Mouse (Mus musculus): ENCODE measurements around the gene Hist1h2ba. TPM values are rescaled to one million over a fixed set of nuclear protein-coding genes. Genes with fewer than 3 reads are reported as not detected.

The Hist1h2ba gene
- not detected for total RNA-seq (2021)
- long read RNA-seq, experiment 1, result 0 reads
- long read RNA-seq, experiment 2, result 0 reads

DNA sequence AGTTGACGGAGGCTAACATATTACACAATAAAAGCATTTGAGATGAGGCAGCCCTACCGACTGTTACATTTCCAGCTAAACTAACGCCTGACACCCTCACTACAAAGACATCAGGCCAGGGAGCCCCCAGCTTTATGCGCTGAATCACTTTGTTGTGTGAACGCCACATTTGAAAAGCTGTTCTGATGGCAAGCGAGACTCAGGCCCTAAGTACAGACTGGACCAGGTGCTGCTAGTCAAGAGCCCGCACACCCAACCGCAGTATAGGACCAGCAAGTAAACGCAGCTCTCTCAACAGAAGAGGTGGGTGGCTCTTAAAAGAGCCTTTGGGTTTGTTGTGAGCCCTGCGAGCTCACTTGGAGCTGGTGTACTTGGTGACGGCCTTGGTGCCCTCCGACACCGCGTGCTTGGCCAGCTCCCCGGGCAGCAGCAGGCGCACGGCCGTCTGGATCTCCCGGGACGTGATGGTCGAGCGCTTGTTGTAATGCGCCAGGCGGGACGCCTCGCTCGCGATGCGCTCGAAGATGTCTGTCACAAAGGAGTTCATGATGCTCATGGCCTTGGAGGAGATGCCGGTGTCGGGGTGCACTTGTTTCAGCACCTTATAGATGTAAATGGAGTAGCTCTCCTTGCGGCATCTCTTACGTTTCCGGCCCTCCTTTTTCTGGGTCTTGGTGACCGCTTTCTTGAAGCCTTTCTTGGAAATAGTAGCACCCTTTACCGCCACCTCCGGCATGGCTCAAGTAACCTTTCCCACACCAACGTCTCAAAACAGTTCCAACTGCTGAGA is at the start of gene Hist1h2ba:
Hist1h2ba (minus strand) TSS at position 736 of the 790 bp plus-strand sequence.
- no peak for DNase-seq (ENCODE audit: low spot score in 2 of 2)

DNA sequence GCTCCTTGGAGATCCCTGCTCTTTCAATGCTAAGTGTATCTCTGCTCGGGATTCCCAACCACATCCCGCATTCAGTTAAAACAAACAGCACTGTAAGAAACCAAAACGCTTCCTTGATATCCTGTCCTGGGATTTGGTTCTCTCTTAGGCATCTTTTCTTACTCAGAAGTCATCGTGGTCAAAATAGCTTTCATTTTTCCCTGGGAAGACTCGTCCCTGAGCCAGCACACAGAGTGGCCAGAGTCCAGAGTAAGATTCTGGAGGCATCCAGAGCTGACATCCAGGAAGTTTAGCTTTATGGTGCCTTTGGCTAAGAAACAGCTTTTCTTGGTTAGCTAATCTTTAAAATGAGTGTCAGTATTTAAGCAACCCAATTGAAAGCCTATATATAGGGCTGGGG is 38.3 kb upstream of the Hist1h2ba start:
- no peak for DNase-seq (ENCODE audit: low spot score in 2 of 2)

DNA sequence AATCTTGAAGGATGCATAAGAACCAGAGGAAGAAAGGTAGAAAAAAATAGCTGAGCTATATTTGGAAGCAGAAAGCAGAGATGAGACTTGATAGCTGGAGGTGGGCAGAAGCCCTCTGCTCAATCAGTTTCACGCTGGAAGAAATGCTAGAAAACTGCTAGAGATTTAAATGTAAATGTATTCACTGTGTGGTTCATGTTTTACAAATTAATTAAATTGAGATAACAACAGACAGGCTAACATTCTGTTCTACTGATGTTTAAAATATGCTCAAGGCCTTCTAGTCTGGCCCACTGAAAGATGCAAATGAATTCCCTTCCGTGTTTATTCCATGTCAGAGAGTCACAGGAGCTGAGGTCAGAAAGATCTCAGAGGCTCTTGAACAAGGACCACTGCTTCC is 37.9 kb upstream of the Hist1h2ba start:
- DNase-seq (ENCODE audit: low spot score in 2 of 2), result no peak

DNA sequence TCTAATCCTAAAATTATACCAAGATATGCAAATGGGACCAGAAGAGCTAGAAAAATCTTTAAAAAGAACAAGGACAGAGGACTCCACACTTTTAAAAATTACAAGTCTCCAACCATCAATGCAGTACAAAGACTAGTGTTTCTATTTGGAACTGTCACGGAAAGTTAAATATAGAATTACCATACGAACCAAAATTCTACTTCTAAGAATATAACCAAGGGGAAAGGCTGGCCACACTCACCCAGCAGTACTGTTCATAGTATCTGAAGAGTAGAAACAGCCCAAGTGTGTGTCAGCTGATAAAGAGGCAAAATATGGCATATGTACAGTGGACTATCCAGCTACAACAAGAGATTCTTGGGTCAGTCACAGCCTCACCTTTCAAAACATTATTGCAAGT is 31.0 kb upstream of the Hist1h2ba start:
- DNase-seq (ENCODE audit: low spot score in 2 of 2), result no peak

DNA sequence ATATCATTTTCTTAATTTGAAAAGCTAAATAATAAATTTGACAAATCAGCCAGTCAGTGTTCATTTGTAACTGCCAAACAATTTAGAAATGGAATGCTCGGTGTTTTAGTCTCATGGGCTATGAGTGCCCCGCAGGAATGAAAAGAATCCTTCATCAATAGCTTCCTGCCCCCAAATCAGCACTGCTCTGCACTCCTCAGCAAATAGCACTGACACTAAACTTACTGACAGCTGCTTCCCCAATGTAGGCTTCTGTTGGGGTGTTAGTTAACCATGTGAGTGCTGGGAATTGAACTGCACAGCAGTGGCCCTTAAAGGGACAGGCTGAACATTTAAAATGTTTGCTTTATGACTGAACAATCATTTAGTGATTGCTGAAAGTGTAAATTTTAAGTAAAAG is 25.8 kb upstream of the Hist1h2ba start:
- DNase-seq (ENCODE audit: low spot score in 2 of 2), result no peak

DNA sequence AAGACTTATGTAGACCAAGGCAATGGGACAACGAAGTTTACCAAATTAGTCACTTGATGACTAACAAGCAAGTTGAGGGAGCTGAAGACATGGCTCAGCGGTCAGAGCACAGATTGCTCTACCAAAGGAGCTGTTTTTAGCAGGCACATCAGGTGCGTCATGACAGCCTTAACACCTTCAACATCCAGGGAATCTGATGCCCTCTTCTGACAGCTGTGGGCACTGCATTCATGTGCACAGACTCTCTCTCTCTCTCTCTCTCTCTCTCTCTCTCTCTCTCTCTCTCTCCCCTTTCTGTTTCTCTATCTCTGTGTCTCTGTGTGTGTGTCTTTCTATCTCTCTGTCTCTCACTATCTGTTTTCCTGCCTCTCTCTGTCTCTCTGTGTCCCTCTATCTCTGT is 17.0 kb upstream of the Hist1h2ba start:
- no peak for DNase-seq (ENCODE audit: low spot score in 2 of 2)

DNA sequence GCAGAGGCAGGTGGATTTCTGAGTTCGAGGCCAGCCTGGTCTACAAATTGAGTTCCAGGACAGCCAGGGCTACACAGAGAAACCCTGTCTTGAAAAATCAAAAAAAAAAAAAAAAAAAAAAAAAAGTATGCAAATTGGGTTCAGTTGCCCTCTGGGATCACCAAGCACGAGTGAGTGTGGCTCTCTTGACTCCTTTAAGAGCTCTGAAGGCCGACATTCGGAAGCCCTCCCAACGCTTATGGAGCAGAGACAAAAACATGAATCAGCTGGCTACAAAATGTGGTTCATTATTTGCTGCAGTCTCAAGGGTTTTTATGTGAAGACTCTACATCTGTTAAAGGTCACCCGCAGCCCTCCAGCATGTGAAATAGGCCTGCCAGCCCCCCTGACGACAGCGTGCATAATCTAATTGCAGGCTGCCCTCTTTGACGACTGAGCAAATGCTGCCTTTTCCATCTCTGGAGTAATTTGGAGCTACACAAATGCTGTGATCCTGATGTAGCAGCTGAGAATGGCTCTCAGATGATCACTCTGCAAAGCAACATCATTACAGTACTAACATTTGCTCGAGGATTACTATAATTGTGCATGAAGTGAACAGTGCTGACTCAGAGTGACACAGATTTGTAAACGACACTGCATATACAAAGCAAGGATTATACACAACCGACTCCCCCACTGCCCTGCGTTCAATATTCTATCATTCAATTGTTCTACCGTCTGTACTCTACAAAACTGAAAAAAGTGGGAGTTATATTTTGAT is 15.7 kb upstream of the Hist1h2ba start:
- no peak for DNase-seq (ENCODE audit: low spot score in 2 of 2)

DNA sequence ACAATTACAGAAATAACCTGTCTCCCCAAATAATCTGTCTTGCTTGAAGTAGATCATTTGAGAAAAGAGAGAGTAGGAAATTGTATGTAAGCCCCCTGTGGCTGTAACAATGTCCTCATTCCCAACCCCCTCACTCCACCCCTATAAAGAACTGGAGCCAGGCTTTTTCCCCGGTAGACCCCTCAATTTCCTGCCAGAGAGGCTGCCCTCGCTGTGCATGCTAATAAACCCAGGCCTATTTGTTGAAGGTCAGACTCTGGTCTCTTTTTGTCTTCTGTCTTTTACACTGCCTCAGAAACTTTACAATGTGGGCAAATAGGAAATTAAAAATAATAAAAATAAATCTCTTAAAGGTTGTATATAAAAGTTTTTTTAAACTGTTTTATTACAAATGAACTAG is 12.3 kb upstream of the Hist1h2ba start:
- no peak for DNase-seq (ENCODE audit: low spot score in 2 of 2)

DNA sequence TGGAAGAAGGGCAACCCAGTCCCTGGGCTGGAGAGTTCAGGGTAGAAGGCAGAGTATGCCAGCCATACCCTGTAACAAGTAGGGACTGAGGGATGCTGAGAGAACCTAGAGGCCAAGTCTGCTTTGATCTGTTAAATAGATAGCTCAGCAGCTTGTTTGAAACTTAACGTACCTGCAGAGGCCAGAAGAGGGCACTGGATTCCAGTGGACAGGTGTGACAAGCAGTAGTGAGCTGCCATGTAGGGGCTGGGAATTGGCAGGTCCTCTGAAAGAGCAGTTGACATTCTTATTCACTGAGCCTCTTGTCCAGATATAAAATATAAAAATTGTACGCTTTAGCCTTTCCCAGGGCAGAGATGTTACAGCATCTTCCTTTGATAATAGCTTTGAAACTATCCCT is 8.9 kb upstream of the Hist1h2ba start:
- no peak for DNase-seq (ENCODE audit: low spot score in 2 of 2)

DNA sequence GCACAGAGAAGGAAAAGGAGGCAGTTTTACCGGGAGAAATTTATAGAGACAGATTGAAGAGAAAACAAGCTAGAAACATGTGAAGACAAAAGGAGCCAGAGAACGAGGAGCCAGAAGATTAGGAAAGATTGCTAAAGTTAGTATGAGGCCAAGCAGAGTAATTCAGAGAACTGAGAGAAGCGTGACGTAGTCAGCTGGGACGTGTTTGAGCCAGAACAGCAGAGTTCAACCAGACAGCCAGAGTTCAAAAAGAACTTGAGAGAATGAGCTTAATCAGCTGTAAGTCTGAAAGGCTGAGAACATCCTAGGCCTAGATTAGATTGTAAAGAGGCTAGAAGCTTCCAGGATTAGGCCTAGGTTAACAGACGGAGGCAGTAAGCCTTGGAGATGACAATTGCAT is 6.3 kb upstream of the Hist1h2ba start:
- no peak for DNase-seq (ENCODE audit: low spot score in 2 of 2)

DNA sequence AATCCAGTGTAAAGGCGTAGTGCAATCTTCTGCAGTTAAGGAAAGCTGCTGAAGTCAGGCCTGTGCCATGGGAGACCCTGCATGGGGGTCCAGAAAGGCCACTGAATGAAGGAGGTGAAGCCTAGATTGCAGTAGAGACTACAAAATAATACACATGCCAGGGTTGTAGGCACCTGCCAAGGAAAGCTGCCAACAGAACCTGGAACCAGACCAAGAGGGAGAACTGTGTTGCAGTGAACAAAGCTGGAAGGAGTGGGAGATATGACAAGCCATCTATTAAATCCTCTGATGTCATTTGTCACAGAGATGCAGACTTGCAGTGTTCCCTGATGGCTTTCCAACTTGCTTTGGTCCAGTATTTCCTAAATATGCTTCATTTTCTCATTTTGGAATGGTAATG is 4.7 kb upstream of the Hist1h2ba start:
- DNase-seq (ENCODE audit: low spot score in 2 of 2), result no peak

DNA sequence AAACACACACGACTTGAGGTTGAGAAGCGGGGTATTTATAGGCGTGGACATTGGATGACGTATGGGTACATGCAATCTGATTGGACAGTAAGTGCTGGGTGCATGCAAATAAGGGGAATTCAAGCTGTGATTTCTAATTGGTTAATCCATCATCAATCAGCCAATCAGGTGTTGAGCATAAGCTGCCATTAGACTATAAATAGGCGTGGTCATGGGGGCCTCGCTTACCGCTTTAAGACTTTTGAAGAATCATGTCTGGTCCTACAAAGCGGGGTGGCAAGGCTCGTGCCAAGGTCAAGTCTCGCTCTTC is 210 bp upstream of the Hist1h2ba start, which contains the start of gene Hist1h2aa:
Hist1h2aa (plus strand) TSS at position 252 of the 310 bp plus-strand sequence.
- DNase-seq (ENCODE audit: low spot score in 2 of 2), result no peak

DNA sequence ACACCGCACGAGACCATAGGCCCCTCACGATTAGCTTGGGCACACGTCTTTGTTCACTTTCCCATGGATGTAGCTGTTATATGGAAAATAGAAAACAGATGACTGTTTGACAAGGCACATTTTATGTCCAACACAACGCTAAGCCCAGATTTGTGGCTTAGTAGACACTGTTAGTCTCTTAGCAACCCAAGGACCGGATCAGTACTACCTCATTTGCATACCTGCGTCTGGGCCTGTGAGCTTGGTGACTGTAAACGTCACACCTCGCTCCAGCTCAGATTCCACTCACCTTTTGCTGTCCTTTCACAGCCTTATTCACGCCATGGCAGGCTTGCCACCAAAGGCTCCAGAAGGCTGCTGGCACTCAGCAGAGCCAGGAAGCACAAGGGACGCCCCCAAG is 3.1 kb downstream of the Hist1h2ba start:
- DNase-seq (ENCODE audit: low spot score in 2 of 2), result no peak

DNA sequence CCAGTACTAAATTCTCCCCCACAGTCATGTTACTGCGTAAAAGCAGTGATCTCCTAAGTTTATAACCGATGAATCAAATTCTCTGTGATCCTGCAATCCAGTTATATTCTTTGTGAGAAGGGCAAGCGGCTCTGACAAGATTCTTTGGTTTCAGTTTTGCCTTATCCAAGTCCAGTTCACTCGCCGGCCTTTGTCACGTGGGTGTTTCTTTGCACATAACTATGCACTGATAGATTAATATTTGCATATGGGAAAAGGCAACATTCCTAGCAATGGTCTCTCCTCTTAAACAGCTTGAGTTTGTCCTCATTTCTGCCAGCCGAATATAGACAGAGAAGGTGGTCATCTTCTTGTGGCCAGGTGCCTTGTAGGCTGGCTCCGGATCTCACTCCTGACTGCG is 3.5 kb downstream of the Hist1h2ba start:
- no peak for DNase-seq (ENCODE audit: low spot score in 2 of 2)

DNA sequence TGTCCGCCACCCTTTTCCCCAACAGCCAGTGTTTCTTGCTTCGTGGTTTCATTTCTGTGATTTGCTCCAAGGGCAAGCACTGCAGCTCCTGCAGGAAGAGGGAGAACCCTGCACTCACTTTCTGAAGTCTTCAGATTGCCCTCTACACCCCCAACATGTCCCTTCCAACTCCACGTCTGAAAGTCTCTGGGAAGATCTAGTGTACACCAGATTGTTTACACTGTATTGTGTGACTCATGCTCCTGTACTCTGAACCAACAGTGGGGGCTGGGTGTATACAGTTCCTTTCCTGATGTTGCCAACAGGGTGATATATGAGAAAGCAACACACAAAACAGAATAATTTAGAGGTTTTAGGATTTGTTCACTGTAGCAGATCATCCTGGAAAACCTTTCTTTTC is 5.3 kb downstream of the Hist1h2ba start:
- no peak for DNase-seq (ENCODE audit: low spot score in 2 of 2)

DNA sequence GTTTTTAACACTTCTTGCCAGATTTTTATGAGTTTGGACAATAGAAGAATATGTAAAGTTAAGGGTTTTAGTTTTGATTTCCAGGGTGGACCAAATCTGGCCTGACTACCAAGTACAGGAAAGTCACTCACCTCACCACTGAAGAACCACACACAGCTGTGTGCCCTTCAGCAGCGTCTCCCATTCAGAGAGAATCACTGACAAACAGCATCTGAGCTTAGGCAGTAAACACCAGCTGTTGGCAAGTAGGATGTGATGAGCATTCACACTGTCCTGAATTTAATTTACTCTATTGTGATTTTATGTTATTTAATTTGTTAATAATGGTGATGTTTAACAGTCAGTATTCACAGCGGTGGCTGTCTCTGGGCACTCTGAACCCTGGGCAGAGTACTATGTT is 8.2 kb downstream of the Hist1h2ba start:
- no peak for DNase-seq (ENCODE audit: low spot score in 2 of 2)

DNA sequence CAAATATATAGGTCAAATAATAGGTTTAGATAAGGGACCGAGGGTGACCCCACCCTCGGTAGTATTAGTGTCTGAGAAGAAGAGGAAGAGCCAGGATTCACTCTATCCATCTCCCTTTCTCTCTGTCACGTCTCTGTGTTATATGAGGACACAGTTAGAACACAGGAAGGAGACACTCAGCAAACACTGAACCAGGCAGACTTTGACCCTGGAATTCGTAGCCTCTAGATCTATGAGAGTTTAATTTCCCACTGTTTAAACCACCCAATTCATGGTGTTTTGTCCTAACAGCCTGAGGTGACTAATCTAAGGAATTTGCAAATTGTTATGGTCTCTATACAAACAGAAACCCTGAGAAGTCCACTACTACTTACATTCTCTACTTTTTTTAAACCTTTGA is 16.3 kb downstream of the Hist1h2ba start:
- no peak for DNase-seq (ENCODE audit: low spot score in 2 of 2)

DNA sequence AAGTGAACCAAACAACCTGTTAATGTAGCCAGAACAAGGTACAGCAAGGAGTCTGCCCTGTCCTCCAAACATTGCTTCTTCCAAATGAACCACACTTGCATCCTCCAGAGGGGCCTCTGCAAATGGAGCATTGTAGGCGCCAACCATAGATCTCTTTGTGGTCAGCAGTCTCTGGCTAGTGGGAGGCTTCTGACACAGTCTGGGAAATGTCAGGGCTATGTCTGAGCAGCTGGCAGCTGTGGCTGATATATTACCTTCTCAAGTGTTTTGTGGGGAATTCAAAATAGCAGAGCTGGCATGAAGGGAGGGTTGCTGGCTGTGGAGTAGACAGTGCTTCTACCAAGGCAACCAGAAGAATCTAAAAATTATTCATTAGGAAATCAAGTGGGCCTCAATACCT is 17.8 kb downstream of the Hist1h2ba start:
- no peak for DNase-seq (ENCODE audit: low spot score in 2 of 2)

DNA sequence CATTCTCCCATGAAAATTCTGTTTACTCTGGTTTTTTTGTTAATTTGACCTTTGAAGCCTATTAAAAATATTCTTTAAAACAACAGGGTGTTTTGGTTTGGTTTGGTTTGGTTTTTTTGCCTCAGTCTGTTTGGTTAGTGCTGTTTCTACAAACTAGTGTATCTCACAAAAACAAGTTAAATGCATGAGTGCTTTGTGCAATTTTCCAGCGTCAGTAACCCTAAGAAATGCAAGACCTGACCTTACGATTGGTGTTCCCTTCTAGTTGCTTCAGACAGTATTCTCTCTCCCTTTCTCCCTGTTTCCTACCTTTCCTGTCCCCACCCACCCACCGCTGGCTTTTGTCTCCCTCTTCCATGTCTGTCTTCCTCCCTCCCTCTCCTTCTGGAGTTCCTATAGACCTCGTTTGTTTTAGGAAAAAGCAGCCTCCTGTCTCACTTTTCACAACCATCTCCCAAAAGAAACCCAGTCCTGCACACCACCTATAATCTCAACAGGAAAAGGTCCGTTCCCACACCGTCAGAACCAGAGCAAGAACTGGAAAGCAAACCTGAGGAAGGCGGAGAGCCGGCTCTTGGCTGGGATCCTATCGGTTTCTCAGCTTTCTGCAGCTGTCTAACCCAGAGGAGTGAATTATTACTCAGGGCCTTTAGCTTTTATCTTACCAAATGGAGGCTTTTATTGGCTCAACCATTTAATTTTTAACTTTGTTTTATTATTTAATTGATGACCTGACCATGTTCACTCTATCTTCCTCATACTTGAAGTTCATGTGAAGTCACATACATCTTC is 19.4 kb downstream of the Hist1h2ba start, which contains the start of gene Slc17a4:
Slc17a4 (minus strand) TSS at position 634 of the 792 bp plus-strand sequence.
- no peak for DNase-seq (ENCODE audit: low spot score in 2 of 2)

DNA sequence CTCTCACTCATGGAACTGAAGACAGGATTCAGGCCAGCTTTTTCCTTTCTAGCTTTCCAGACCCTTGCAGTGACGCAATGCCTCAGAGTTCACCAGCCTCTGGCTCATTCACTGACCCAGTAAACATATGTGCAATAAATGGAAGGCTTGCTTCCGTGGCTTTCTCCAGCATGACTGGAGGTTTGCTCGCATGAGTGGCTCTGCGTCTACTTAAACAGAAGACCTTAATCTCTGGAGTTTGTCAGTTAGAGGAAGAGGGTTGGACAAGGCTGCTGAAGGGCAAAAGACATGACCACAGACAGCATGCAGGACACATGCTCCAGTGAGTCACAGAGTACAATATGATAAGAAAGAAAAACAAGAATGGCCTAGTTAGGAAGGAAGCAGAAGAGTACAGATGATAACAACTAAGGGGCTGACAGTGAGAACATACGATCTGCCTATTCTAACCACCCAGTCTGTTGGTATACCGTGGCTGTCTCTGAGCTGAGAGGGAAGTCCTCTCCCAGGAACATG is 20.1 kb downstream of the Hist1h2ba start:
- DNase-seq (ENCODE audit: low spot score in 2 of 2), result no peak

DNA sequence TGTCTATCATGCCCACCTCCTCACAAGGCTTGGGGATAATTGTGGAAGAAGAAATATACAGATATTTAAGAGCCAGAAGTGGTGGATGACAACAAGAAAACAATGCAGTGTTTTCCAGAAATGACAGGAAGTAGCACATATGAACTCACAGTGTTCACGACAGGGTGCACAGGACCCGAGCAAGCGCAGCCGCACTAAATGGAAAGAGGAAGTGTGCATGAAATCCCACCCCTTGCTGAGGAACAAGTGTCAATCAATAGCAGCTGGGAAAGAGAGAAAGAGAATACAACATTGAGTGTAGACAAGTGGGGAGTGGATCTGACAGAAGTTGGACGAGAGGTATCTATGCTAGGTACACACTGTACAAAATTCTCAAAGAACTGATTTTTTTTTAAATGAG is 22.6 kb downstream of the Hist1h2ba start:
- no peak for DNase-seq (ENCODE audit: low spot score in 2 of 2)

DNA sequence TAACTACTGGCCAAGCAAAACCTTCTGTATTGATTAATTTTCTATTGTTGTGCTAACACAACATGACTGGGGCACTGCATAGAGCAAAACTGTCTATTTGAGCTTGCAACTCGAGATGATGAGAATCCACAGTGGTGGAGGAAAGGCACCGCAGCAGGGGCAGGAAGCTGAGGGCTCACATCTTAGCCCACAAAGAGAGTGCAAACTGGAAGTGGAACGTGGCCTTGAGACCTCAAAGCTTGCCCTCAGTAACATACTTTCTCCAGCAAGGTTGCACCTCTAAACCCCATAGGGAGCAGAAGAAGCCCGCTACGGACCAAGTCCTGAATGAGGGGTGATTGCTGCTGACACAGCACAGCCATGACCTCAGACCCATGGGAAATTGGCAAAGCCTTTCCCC is 23.8 kb downstream of the Hist1h2ba start:
- DNase-seq (ENCODE audit: low spot score in 2 of 2), result no peak
